Mouse (Mus musculus): ENCODE data around the gene Itih2. TPM values are rescaled to one million over a fixed set of nuclear protein-coding genes. Genes with fewer than 3 reads are reported as not detected.

The Itih2 gene
- polyA plus RNA-seq, 1 experiment from 2014 or later, result 3.4 TPM

GRCm38 (mm10) chr2:10147176-10147575 is 16.0 kb upstream of the Itih2 start:
- Histone ChIP-seq H3K9me3 (ENCODE audit: control insufficient read depth, low read length) (no peaks in the 10 kb centered on the region), H3K27ac (no peak overlapping the region), H3K9ac (no peak overlapping the region), H3K4me3 (replicated peaks; ENCODE audit: low read length) (no peak overlapping the region), H3K36me3 (replicated peaks; ENCODE audit: control insufficient read depth, insufficient read depth) (no peaks in the 10 kb centered on the region), H3K4me2 (replicated peaks) (no peak overlapping the region), H3K27me3 (ENCODE audit: control insufficient read depth, insufficient read depth, low read length) (no peaks in the 10 kb centered on the region), H3K4me1 (replicated peaks; ENCODE audit: control insufficient read depth, insufficient read depth, low read length) (no peaks in the 10 kb centered on the region)
- no peak for ATAC-seq (ENCODE audit: low FRiP score)
- 71% methylated on average over 8 of the region's 8 CpGs for WGBS
- DNase-seq (ENCODE audit: low spot score), result no peak

- no peaks in the 10 kb centered on the region for H3K4me1 ChIP-seq (replicated peaks; ENCODE audit: control insufficient read depth, insufficient read depth, low read length)
- no peaks in the 10 kb centered on the region for H3K9me3 ChIP-seq (ENCODE audit: control insufficient read depth, low read length)
- no peak overlapping the region for H3K9ac ChIP-seq
- no peaks in the 10 kb centered on the region for H3K36me3 ChIP-seq (replicated peaks; ENCODE audit: control insufficient read depth, insufficient read depth)
- 78% methylated on average over 6 of the region's 6 CpGs for WGBS
- no peaks in the 10 kb centered on the region for H3K27me3 ChIP-seq (ENCODE audit: control insufficient read depth, insufficient read depth, low read length)
- no peak for DNase-seq (ENCODE audit: low spot score)
- no peak overlapping the region for H3K4me3 ChIP-seq (replicated peaks; ENCODE audit: low read length)
- ATAC-seq (ENCODE audit: low FRiP score), result no peak
- no peak overlapping the region for H3K27ac ChIP-seq
- no peak overlapping the region for H3K4me2 ChIP-seq (replicated peaks)
Measured at GRCm38 (mm10) chr2:10145514-10145913, 14.3 kb upstream of the Itih2 start.

- WGBS, result 32% methylated on average over 8 of the region's 8 CpGs
Measured at GRCm38 (mm10) chr2:10142472-10143454, 11.6 kb upstream of the Itih2 start.

GRCm38 (mm10) chr2:10140456-10140855 is 9.3 kb upstream of the Itih2 start:
- DNase-seq (ENCODE audit: low spot score), result no peak
- Histone ChIP-seq H3K9me3 (ENCODE audit: control insufficient read depth, low read length) (no peaks in the 10 kb centered on the region), H3K36me3 (replicated peaks; ENCODE audit: control insufficient read depth, insufficient read depth) (no peaks in the 10 kb centered on the region), H3K4me1 (replicated peaks; ENCODE audit: control insufficient read depth, insufficient read depth, low read length) (no peaks in the 10 kb centered on the region), H3K4me3 (replicated peaks; ENCODE audit: low read length) (no peak overlapping the region), H3K9ac (no peak overlapping the region), H3K27me3 (ENCODE audit: control insufficient read depth, insufficient read depth, low read length) (no peaks in the 10 kb centered on the region), H3K27ac (no peak overlapping the region), H3K4me2 (replicated peaks) (no peak overlapping the region)
- ATAC-seq (ENCODE audit: low FRiP score), result no peak
- 68% methylated on average over 5 of the region's 5 CpGs for WGBS

More at GRCm38 (mm10) chr2:10142472-10143454, 11.6 kb upstream of the Itih2 start:
- Histone ChIP-seq H3K4me1 (replicated peaks; ENCODE audit: control insufficient read depth, insufficient read depth, low read length) (no peaks in the 10 kb centered on the region), H3K27ac (no peak overlapping the region), H3K9ac (no peak overlapping the region), H3K27me3 (ENCODE audit: control insufficient read depth, insufficient read depth, low read length) (no peaks in the 10 kb centered on the region), H3K4me2 (replicated peaks) (no peak overlapping the region), H3K9me3 (ENCODE audit: control insufficient read depth, low read length) (no peaks in the 10 kb centered on the region), H3K36me3 (replicated peaks; ENCODE audit: control insufficient read depth, insufficient read depth) (no peaks in the 10 kb centered on the region), H3K4me3 (replicated peaks; ENCODE audit: low read length) (no peak overlapping the region)
- ATAC-seq (ENCODE audit: low FRiP score) (peak; percentile 86), DNase-seq (ENCODE audit: low spot score) (peak; percentile 77)

GRCm38 (mm10) chr2:10137320-10137719 is 6.1 kb upstream of the Itih2 start:
- Histone ChIP-seq H3K27me3 (ENCODE audit: control insufficient read depth, insufficient read depth, low read length) (no peaks in the 10 kb centered on the region), H3K9me3 (ENCODE audit: control insufficient read depth, low read length) (no peaks in the 10 kb centered on the region), H3K4me1 (replicated peaks; ENCODE audit: control insufficient read depth, insufficient read depth, low read length) (no peaks in the 10 kb centered on the region), H3K9ac (no peak overlapping the region), H3K36me3 (replicated peaks; ENCODE audit: control insufficient read depth, insufficient read depth) (no peaks in the 10 kb centered on the region), H3K4me3 (replicated peaks; ENCODE audit: low read length) (no peak overlapping the region), H3K4me2 (replicated peaks) (no peak overlapping the region), H3K27ac (no peak overlapping the region)
- DNase-seq (ENCODE audit: low spot score), result no peak
- no peak for ATAC-seq (ENCODE audit: low FRiP score)
- WGBS, result 87% methylated on average over 2 of the region's 2 CpGs

GRCm38 (mm10) chr2:10133941-10134340 is 2.7 kb upstream of the Itih2 start:
- Histone ChIP-seq H3K9me3 (ENCODE audit: control insufficient read depth, low read length) (no peaks in the 10 kb centered on the region), H3K9ac (no peak overlapping the region), H3K27me3 (ENCODE audit: control insufficient read depth, insufficient read depth, low read length) (no peaks in the 10 kb centered on the region), H3K4me3 (replicated peaks; ENCODE audit: low read length) (no peak overlapping the region), H3K36me3 (replicated peaks; ENCODE audit: control insufficient read depth, insufficient read depth) (no peaks in the 10 kb centered on the region), H3K27ac (no peak overlapping the region), H3K4me2 (replicated peaks) (no peak overlapping the region), H3K4me1 (replicated peaks; ENCODE audit: control insufficient read depth, insufficient read depth, low read length) (no peaks in the 10 kb centered on the region)
- DNase-seq (ENCODE audit: low spot score) (no peak), ATAC-seq (ENCODE audit: low FRiP score) (no peak)
- 79% methylated on average over 6 of the region's 6 CpGs for WGBS

GRCm38 (mm10) chr2:10132128-10132527 is 932 bp upstream of the Itih2 start:
- H3K4me3 ChIP-seq (replicated peaks; ENCODE audit: low read length), result no peak overlapping the region
- no peak overlapping the region for H3K27ac ChIP-seq
- no peaks in the 10 kb centered on the region for H3K36me3 ChIP-seq (replicated peaks; ENCODE audit: control insufficient read depth, insufficient read depth)
- no peaks in the 10 kb centered on the region for H3K4me1 ChIP-seq (replicated peaks; ENCODE audit: control insufficient read depth, insufficient read depth, low read length)
- ATAC-seq (ENCODE audit: low FRiP score) (no peak), DNase-seq (ENCODE audit: low spot score) (no peak)
- H3K4me2 ChIP-seq (replicated peaks), result no peak overlapping the region
- H3K9me3 ChIP-seq (ENCODE audit: control insufficient read depth, low read length), result no peaks in the 10 kb centered on the region
- no peak overlapping the region for H3K9ac ChIP-seq
- 87% methylated on average over 1 of the region's 1 CpGs for WGBS
- no peaks in the 10 kb centered on the region for H3K27me3 ChIP-seq (ENCODE audit: control insufficient read depth, insufficient read depth, low read length)

- Histone ChIP-seq H3K27ac (no peak overlapping the region), H3K9ac (no peak overlapping the region), H3K27me3 (ENCODE audit: control insufficient read depth, insufficient read depth, low read length) (no peaks in the 10 kb centered on the region), H3K4me1 (replicated peaks; ENCODE audit: control insufficient read depth, insufficient read depth, low read length) (no peaks in the 10 kb centered on the region), H3K4me3 (replicated peaks; ENCODE audit: low read length) (no peak overlapping the region), H3K4me2 (replicated peaks) (no peak overlapping the region), H3K9me3 (ENCODE audit: control insufficient read depth, low read length) (no peaks in the 10 kb centered on the region), H3K36me3 (replicated peaks; ENCODE audit: control insufficient read depth, insufficient read depth) (no peaks in the 10 kb centered on the region)
- WGBS, result 77% methylated on average over 8 of the region's 8 CpGs
- ATAC-seq (ENCODE audit: low FRiP score) (no peak), DNase-seq (ENCODE audit: low spot score) (no peak)
Measured at GRCm38 (mm10) chr2:10130341-10130990, 730 bp downstream of the Itih2 start.

- Histone ChIP-seq H3K4me3 (replicated peaks; ENCODE audit: low read length) (no peak overlapping the region), H3K27ac (no peak overlapping the region), H3K4me1 (replicated peaks; ENCODE audit: control insufficient read depth, insufficient read depth, low read length) (no peaks in the 10 kb centered on the region), H3K9ac (no peak overlapping the region), H3K9me3 (ENCODE audit: control insufficient read depth, low read length) (no peaks in the 10 kb centered on the region), H3K36me3 (replicated peaks; ENCODE audit: control insufficient read depth, insufficient read depth) (no peaks in the 10 kb centered on the region), H3K27me3 (ENCODE audit: control insufficient read depth, insufficient read depth, low read length) (no peaks in the 10 kb centered on the region), H3K4me2 (replicated peaks) (no peak overlapping the region)
- WGBS, result 85% methylated on average over 4 of the region's 4 CpGs
- DNase-seq (ENCODE audit: low spot score), result no peak
- ATAC-seq (ENCODE audit: low FRiP score), result no peak
Measured at GRCm38 (mm10) chr2:10128571-10128970, 2.6 kb downstream of the Itih2 start.
